Mouse (Mus musculus) kidney, embryonic 14.5 days (tissue): ENCODE data around the gene Ppp2r5e. TPM values are rescaled to one million over a fixed set of nuclear protein-coding genes. Genes with fewer than 3 reads are reported as not detected.

ENCODE experiments used
- ATAC-seq: fragments of 200-750 bp; cut with Nextera tagmentation; 2 replicates; pipeline ENCODE4 v1.8.0; 2017; ENCODE audit warnings: moderate number of reproducible peaks, mild to moderate bottlenecking, moderate TSS enrichment, moderate library complexity; ENCODE audit not compliant: low FRiP score, low TSS enrichment
- H3K27ac ChIP-seq: fragments of 300-500 bp; sonication (generic); 2 replicates; pipeline ENCODE4 v1.5.1; 2014; ENCODE audit warnings: low read depth, mild to moderate bottlenecking, low read length, moderate library complexity, mixed read lengths
- H3K27me3 ChIP-seq: fragments of 300-500 bp; sonication (generic); 2 replicates; pipeline ENCODE4 v1.6.1; 2014; ENCODE audit warnings: mild to moderate bottlenecking, low read length; ENCODE audit not compliant: control insufficient read depth, insufficient read depth
- H3K36me3 ChIP-seq: fragments of 300-500 bp; sonication (generic); 2 replicates; pipeline ENCODE4 v1.6.1; 2014; ENCODE audit warnings: low read length, mixed read lengths; ENCODE audit not compliant: control insufficient read depth, insufficient read depth
- H3K4me1 ChIP-seq: fragments of 300-500 bp; sonication (generic); 2 replicates; pipeline ENCODE4 v1.6.1; 2014; ENCODE audit warnings: low read length, mixed read lengths; ENCODE audit not compliant: control insufficient read depth, insufficient read depth
- H3K4me2 ChIP-seq: fragments of 300-500 bp; sonication (generic); replicated peaks from 2 replicates; pipeline ENCODE4 v1.6.1; 2014; ENCODE audit warnings: low read depth, mild to moderate bottlenecking, low read length
- H3K4me3 ChIP-seq: fragments of 300-500 bp; sonication (generic); 2 replicates; pipeline ENCODE4 v1.5.1; 2014; ENCODE audit warnings: mild to moderate bottlenecking, low read length
- H3K9ac ChIP-seq: fragments of 300-500 bp; sonication (generic); 2 replicates; pipeline ENCODE4 v1.6.1; 2014; ENCODE audit warnings: low read depth, mild to moderate bottlenecking, low read length, moderate library complexity
- H3K9me3 ChIP-seq: fragments of 300-500 bp; sonication (generic); 2 replicates; pipeline ENCODE4 v1.6.1; 2016; ENCODE audit warnings: low read length; ENCODE audit not compliant: control insufficient read depth
- WGBS: fragments of 180-500 bp; shearing (Covaris S2); extraction: QIAGEN DNeasy Blood & Tissue Kit; methylation state at CpG from one replicate; pipeline ENCODE4 v1.1.7; 2014; 5-methylcytosine and 5-hydroxymethylcytosine counted together
- polyA plus RNA-seq: library from polyadenylated mRNA; unstranded; fragments of >200 nt; fragmentation: Nextera tagmentation; extraction: Ambion mirVana; gene quantifications from 2 replicates; pipeline ENCODE4 v1.2.1, GENCODE M21; 2014

The Ppp2r5e gene
- polyA plus RNA-seq, 1 experiment from 2014 or later, result 18.4 TPM

DNA sequence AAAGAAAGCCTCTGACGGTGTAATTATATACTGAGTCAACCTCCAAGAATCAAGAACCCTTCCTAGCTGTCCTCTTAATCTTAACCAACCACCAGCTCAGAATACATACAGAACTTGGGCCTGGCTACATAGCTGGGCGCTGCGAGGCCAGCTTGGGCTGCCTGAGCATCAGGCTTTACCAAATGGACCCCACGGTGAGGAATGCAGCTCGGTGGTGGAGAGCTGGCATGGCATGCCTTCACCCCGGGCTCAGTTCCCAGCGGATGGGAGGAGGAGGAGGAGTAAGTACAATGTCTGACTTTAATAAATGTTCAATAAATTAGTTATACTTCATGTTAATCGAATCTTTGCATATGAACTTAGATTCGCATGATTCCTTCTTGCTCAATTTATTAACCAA, 47.0 kb downstream of the Ppp2r5e start:
- no peaks in the 10 kb centered on the region for H3K9me3 ChIP-seq
- no peak overlapping the region for H3K9ac ChIP-seq
- no peak for ATAC-seq
- no peak overlapping the region for H3K4me3 ChIP-seq
- H3K4me2 ChIP-seq, result no peak overlapping the region
- H3K27ac ChIP-seq, result no peak overlapping the region
- H3K36me3 ChIP-seq, result no peaks in the 10 kb centered on the region
- H3K27me3 ChIP-seq, result no peaks in the 10 kb centered on the region
- WGBS, result 85% methylated on average over 9 of the region's 9 CpGs
- no peaks in the 10 kb centered on the region for H3K4me1 ChIP-seq

GRCm38 (mm10) chr12:75547174-75547573, 48.9 kb downstream of the Ppp2r5e start:
- H3K4me2 ChIP-seq, result no peak overlapping the region
- ATAC-seq, result no peak
- H3K27ac ChIP-seq, result no peak overlapping the region
- H3K36me3 ChIP-seq, result no peaks in the 10 kb centered on the region
- H3K9me3 ChIP-seq, result no peaks in the 10 kb centered on the region
- H3K9ac ChIP-seq, result no peak overlapping the region
- H3K4me3 ChIP-seq, result no peak overlapping the region
- WGBS, result 87% methylated on average over 3 of the region's 3 CpGs
- H3K27me3 ChIP-seq, result no peaks in the 10 kb centered on the region
- H3K4me1 ChIP-seq, result peaks cover 5% of the 10 kb centered on the region; the same call in 1 of the 2 replicates

- no peak for ATAC-seq
- H3K9ac ChIP-seq, result no peak overlapping the region
- no peaks in the 10 kb centered on the region for H3K36me3 ChIP-seq
- H3K4me2 ChIP-seq, result no peak overlapping the region
- no peaks in the 10 kb centered on the region for H3K9me3 ChIP-seq
- no peak overlapping the region for H3K27ac ChIP-seq
- H3K27me3 ChIP-seq, result no peaks in the 10 kb centered on the region
- H3K4me1 ChIP-seq, result peaks cover 5% of the 10 kb centered on the region; the same call in 1 of the 2 replicates
- WGBS, result 90% methylated on average over 5 of the region's 5 CpGs
- no peak overlapping the region for H3K4me3 ChIP-seq
Observed at GRCm38 (mm10) chr12:75546241-75546640, 49.8 kb downstream of the Ppp2r5e start.

GRCm38 (mm10) chr12:75545431-75545925, 50.6 kb downstream of the Ppp2r5e start:
- H3K4me1 ChIP-seq, result peaks cover 5% of the 10 kb centered on the region; the same call in 1 of the 2 replicates
- no peak overlapping the region for H3K4me2 ChIP-seq
- no peak for ATAC-seq
- H3K9ac ChIP-seq, result no peak overlapping the region
- WGBS, result 92% methylated on average over 4 of the region's 4 CpGs
- H3K9me3 ChIP-seq, result no peaks in the 10 kb centered on the region
- H3K4me3 ChIP-seq, result no peak overlapping the region
- H3K36me3 ChIP-seq, result no peaks in the 10 kb centered on the region
- H3K27ac ChIP-seq, result no peak overlapping the region
- no peaks in the 10 kb centered on the region for H3K27me3 ChIP-seq

DNA sequence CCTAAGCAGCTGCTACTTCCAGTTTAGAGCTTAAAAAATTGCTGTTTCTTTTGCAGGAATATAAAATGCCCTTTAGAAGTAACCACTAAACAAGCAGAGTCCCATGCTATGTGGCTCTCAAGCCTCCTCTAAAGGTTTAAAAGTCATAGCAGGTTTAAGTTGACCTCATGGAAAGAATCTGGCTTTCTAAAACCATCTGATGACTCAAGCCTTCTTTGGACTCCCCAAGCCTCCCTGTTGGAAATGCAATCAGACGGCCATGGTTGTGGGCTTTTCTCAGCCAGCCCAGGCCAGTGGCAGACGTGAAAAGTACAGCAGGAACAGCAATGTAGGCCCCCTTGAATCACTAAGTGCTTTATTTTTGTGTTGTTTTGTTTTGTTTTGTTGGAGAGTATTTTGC, 51.4 kb downstream of the Ppp2r5e start:
- Histone ChIP-seq H3K9me3 (no peaks in the 10 kb centered on the region), H3K27me3 (no peaks in the 10 kb centered on the region), H3K4me1 (peaks cover 5% of the 10 kb centered on the region; the same call in 1 of the 2 replicates), H3K4me3 (no peak overlapping the region), H3K4me2 (no peak overlapping the region), H3K36me3 (no peaks in the 10 kb centered on the region), H3K9ac (no peak overlapping the region), H3K27ac (no peak overlapping the region)
- 80% methylated on average over 2 of the region's 2 CpGs for WGBS
- ATAC-seq, result no peak

GRCm38 (mm10) chr12:75544259-75544658, 51.8 kb downstream of the Ppp2r5e start:
- H3K4me3 ChIP-seq, result no peak overlapping the region
- no peak overlapping the region for H3K27ac ChIP-seq
- H3K9ac ChIP-seq, result no peak overlapping the region
- no peak for ATAC-seq
- H3K27me3 ChIP-seq, result no peaks in the 10 kb centered on the region
- H3K4me2 ChIP-seq, result no peak overlapping the region
- no peaks in the 10 kb centered on the region for H3K9me3 ChIP-seq
- 75% methylated on average over 2 of the region's 2 CpGs for WGBS
- peaks cover 5% of the 10 kb centered on the region; the same call in 1 of the 2 replicates for H3K4me1 ChIP-seq
- H3K36me3 ChIP-seq, result no peaks in the 10 kb centered on the region

DNA sequence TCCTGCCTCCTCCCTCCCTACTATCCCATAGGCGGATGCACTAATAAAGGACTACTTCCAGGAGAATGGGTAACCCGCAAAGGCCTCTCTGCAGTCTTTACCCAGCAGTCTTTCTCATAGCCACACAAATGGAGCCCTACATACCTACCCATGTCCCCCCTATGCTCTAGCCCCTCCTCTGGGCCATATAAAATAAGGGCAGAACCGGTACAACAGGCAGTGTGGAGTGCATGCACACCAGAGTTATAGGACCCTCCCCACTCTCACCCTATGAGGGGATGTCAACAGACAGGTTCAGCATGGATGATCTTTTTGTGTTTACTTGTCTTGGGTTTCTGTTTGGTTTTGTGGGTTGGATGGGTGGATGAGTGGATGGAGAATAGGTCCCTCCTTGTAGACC, 52.7 kb downstream of the Ppp2r5e start:
- WGBS, result 52% methylated on average over 3 of the region's 3 CpGs
- H3K27ac ChIP-seq, result no peak overlapping the region
- ATAC-seq, result no peak
- no peak overlapping the region for H3K9ac ChIP-seq
- no peaks in the 10 kb centered on the region for H3K9me3 ChIP-seq
- H3K27me3 ChIP-seq, result no peaks in the 10 kb centered on the region
- H3K4me3 ChIP-seq, result no peak overlapping the region
- H3K36me3 ChIP-seq, result no peaks in the 10 kb centered on the region
- H3K4me1 ChIP-seq, result peaks cover 5% of the 10 kb centered on the region; the same call in 1 of the 2 replicates
- no peak overlapping the region for H3K4me2 ChIP-seq

GRCm38 (mm10) chr12:75540621-75541171, 55.3 kb downstream of the Ppp2r5e start:
- Histone ChIP-seq H3K27me3 (no peaks in the 10 kb centered on the region), H3K4me1 (peaks cover 5% of the 10 kb centered on the region; the same call in 1 of the 2 replicates), H3K9me3 (no peaks in the 10 kb centered on the region), H3K4me3 (no peak overlapping the region), H3K4me2 (no peak overlapping the region), H3K9ac (no peak overlapping the region), H3K27ac (no peak overlapping the region), H3K36me3 (no peaks in the 10 kb centered on the region)
- WGBS, result 84% methylated on average over 5 of the region's 5 CpGs
- no peak for ATAC-seq

DNA sequence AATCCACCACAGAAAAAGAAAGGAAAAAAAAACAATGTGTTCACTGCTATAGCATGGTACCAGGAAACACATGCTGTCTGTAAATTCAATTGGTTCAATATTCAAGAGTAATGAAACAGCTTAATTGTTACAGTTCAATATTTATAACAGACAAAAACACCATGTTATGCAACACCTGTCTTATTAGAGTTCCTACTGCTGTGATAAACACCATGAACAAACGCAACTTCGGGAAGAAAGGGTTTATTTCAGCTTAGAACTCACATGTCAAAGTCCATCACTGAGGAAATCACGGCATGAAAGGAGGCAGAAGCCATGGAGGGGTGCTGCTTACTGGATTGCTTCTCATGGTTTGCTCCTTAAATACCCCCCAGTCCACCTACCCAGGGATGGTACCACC, 56.8 kb downstream of the Ppp2r5e start:
- H3K9ac ChIP-seq, result no peak overlapping the region
- no peaks in the 10 kb centered on the region for H3K27me3 ChIP-seq
- H3K36me3 ChIP-seq, result no peaks in the 10 kb centered on the region
- no peak overlapping the region for H3K4me2 ChIP-seq
- H3K9me3 ChIP-seq, result no peaks in the 10 kb centered on the region
- WGBS, result 80% methylated on average over 3 of the region's 3 CpGs
- peaks cover 5% of the 10 kb centered on the region; the same call in 1 of the 2 replicates for H3K4me1 ChIP-seq
- no peak for ATAC-seq
- no peak overlapping the region for H3K27ac ChIP-seq
- H3K4me3 ChIP-seq, result no peak overlapping the region
